Mouse (Mus musculus) cerebellum, adult 2 months (tissue): ENCODE results near the gene Slc47a1. TPM values are rescaled to one million over a fixed set of nuclear protein-coding genes. Genes with fewer than 3 reads are reported as not detected.
"Not testable (repeated sequence)": the region's sequence is repeated elsewhere in the genome, so short reads cannot be mapped to it uniquely, and the experiment has no call there.

Experiments used
- DNase-seq, 2 experiments: peaks; one replicate each; pipeline ENCODE4 v3.0.0; 2021
- H3K27ac ChIP-seq: fragments of 200-500 bp; 2 replicates; pipeline ENCODE4 v1.5.1; 2012; ENCODE audit warnings: low read length, control low read depth, inconsistent platforms; ENCODE audit not compliant: insufficient read depth
- H3K27me3 ChIP-seq: fragments of 200-500 bp; 2 replicates; pipeline ENCODE4 v1.6.1; 2012; ENCODE audit warnings: inconsistent platforms, mild to moderate bottlenecking, low read length, moderate library complexity; ENCODE audit not compliant: control insufficient read depth, insufficient read depth
- H3K4me1 ChIP-seq: fragments of 200-500 bp; 2 replicates; pipeline ENCODE4 v1.6.1; 2011; ENCODE audit warnings: low read length; ENCODE audit not compliant: control insufficient read depth, insufficient read depth
- H3K4me3 ChIP-seq: fragments of 200-500 bp; replicated peaks from 2 replicates; pipeline ENCODE3; 2011; ENCODE audit warnings: mild to moderate bottlenecking, low read depth, low read length, control low read depth; ENCODE audit not compliant: insufficient read depth
- CTCF ChIP-seq: fragments of 200-500 bp; IDR thresholded peaks from 2 replicates; pipeline ENCODE4 v1.5.1; 2011; ENCODE audit warnings: low read depth, mild to moderate bottlenecking, control low read depth, low read length, moderate library complexity, borderline replicate concordance; ENCODE audit not compliant: insufficient read depth
- POLR2A ChIP-seq: fragments of 200-500 bp; IDR thresholded peaks from 2 replicates; pipeline ENCODE4 v1.6.1; 2011; ENCODE audit warnings: low read length, control low read depth, borderline replicate concordance; ENCODE audit not compliant: insufficient read depth
- WGBS: fragments of 180-500 bp; shearing (Covaris S2); methylation state at CpG from one replicate; pipeline ENCODE4 v1.1.7; 2018; 5-methylcytosine and 5-hydroxymethylcytosine counted together
- polyA plus RNA-seq: library from polyadenylated mRNA; depleted of rRNA; stranded (reverse); fragments of >200 nt; gene quantifications from 2 replicates; pipeline ENCODE4 v1.2.3, GENCODE M21; 2012; rRNA removed

Slc47a1 gene
- 1.00 and 2.7 TPM in 2 replicates for polyA plus RNA-seq

- WGBS: 18% methylated on average over 39 of the region's 39 CpGs
- Histone ChIP-seq H3K4me1 (no peaks in the 10 kb centered on the region), H3K27me3 (no peaks in the 10 kb centered on the region; the same call in 1 of the 2 replicates), H3K4me3 (no peak within 1 kb of the TSS), H3K27ac (no peak within 1 kb of the TSS)
- no peak for DNase-seq
- TF ChIP-seq POLR2A (no peak), CTCF (no peak)
Measured at GRCm38 (mm10) chr11:61377881-61378613, at the start of gene Slc47a1. TSS of gene Slc47a1 (minus strand) at chr11:61378345.

DNA sequence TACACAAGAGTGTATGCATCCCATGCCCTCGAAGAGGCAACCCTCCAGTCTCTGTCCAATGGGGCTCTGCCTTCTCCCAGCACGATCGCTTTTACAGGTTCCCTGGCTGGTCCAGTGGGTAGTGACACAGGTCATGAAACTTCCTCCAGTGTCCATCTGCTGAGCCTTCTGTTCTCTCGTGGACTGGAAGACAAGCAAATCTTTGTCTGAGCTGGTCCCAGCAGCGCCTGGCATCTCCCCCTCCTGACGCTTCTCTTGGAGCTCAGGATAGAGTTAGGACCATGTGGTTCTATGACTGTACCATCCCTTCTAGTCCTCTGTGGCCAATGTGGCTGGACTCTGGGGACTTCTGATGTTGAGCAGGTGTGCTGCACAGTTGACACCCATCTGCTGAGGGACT is 41.1 kb upstream of the Slc47a1 start:
- DNase-seq: peak in 1 of 2 experiments; percentile 38
- TF ChIP-seq POLR2A (no peak), CTCF (no peak)
- no peaks in the 10 kb centered on the region for H3K27me3 ChIP-seq
- 34% methylated on average over 6 of the region's 6 CpGs for WGBS
- H3K4me3 ChIP-seq: no peak overlapping the region
- H3K27ac ChIP-seq: no peak overlapping the region
- peaks cover 4% of the 10 kb centered on the region; the same call in 1 of the 2 replicates for H3K4me1 ChIP-seq

DNA sequence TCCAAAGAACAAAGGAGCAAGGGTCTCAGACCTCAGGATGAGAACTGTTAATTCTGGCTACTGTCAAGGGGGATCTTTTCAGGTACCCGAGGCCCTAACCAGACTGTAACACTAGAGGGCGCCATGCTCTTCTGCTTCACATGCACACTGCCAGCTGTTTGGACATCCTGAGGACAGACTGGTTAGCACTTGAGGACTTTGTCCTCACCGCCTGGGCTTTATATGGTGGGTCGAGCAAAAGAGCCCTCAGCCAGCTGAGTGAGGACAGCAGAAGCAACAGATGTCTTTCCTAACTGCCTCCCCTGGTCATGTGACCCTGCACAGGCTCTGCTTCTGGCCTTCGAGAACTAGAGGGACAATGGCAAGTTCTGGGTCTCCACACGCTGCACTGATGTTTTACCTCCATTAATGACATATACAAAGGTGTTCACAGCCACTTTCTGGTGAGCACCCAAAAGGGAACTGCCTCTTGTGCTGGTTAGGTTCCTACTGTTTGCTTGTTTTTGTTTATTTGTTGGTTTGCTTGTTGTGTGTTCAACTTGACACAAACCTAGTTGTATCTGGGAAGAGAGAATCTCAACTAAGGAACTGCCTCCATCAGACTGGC is 39.9 kb upstream of the Slc47a1 start:
- H3K27me3 ChIP-seq: no peaks in the 10 kb centered on the region
- no peak overlapping the region for H3K27ac ChIP-seq
- WGBS: 21% methylated on average over 6 of the region's 6 CpGs
- no peak overlapping the region for H3K4me3 ChIP-seq
- peaks cover 4% of the 10 kb centered on the region; the same call in 1 of the 2 replicates for H3K4me1 ChIP-seq
- TF ChIP-seq POLR2A (no peak), CTCF (peak; percentile 94)
- peak; percentile 76 to 84 for DNase-seq

- not testable (repeated sequence) for DNase-seq, H3K27ac ChIP-seq, H3K27me3 ChIP-seq, H3K4me1 ChIP-seq, H3K4me3 ChIP-seq
- peak; percentile 25; the same call in 1 of the 2 replicates for TF ChIP-seq CTCF
- WGBS: 88% methylated on average over 17 of the region's 17 CpGs
Measured at GRCm38 (mm10) chr11:61416540-61416939, 38.4 kb upstream of the Slc47a1 start.

GRCm38 (mm10) chr11:61415444-61415843 is 37.3 kb upstream of the Slc47a1 start:
- Histone ChIP-seq H3K4me1 (peaks cover 4% of the 10 kb centered on the region; the same call in 1 of the 2 replicates), H3K27me3 (no peaks in the 10 kb centered on the region), H3K27ac (no peak overlapping the region), H3K4me3 (no peak overlapping the region)
- DNase-seq: no peak
- 82% methylated on average over 1 of the region's 1 CpGs for WGBS
- TF ChIP-seq POLR2A (no peak), CTCF (no peak)

DNA sequence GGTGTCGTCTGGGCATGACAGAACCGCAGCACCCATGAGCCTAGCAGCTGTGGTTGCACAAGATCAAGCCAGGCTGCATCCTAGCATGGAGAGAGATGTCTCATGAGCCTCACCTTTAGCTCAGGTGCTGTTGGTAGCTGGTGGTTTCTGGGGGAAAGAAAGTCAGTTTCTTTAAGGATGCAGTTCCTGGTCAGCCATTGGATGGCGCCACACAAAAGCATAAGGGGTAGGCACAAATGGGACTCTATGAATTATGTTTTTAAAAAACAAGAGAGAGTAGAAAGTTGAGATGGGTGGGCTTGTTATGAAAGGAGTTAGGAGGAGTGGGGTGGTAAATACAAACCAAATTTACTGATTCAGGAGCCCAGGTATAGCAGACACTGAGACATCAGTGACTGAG is 36.4 kb upstream of the Slc47a1 start:
- no peaks in the 10 kb centered on the region for H3K27me3 ChIP-seq
- TF ChIP-seq POLR2A (no peak), CTCF (peak; percentile 44; the same call in 1 of the 2 replicates)
- no peak overlapping the region for H3K4me3 ChIP-seq
- no peak for DNase-seq
- WGBS: 78% methylated on average over 3 of the region's 3 CpGs
- no peak overlapping the region for H3K27ac ChIP-seq
- peaks cover 8% of the 10 kb centered on the region for H3K4me1 ChIP-seq

DNA sequence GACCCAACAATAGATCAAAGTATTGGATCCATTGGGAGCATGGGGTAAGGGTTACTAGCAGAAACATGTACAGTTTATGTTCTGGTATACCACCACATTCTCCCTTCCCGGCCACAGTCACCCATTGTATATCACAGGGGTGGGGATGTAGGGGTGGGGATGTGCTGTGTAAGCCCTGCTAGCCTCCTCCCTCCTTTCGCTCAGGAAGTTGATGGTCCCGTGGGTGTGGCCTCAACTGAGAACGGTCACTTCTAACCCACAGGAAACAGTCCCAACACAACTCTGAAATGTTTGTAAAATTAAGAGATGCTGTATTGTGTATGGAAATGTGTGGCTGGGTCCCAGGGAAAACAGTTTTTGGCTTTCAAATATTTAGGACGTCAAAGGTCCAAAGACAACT is 35.3 kb upstream of the Slc47a1 start:
- H3K4me3 ChIP-seq: no peak overlapping the region
- no peak for DNase-seq
- WGBS: 72% methylated on average over 5 of the region's 5 CpGs
- no peak for TF ChIP-seq POLR2A
- TF ChIP-seq CTCF: no peak
- H3K27ac ChIP-seq: no peak overlapping the region
- H3K27me3 ChIP-seq: no peaks in the 10 kb centered on the region
- peaks cover 4% of the 10 kb centered on the region; the same call in 1 of the 2 replicates for H3K4me1 ChIP-seq

DNA sequence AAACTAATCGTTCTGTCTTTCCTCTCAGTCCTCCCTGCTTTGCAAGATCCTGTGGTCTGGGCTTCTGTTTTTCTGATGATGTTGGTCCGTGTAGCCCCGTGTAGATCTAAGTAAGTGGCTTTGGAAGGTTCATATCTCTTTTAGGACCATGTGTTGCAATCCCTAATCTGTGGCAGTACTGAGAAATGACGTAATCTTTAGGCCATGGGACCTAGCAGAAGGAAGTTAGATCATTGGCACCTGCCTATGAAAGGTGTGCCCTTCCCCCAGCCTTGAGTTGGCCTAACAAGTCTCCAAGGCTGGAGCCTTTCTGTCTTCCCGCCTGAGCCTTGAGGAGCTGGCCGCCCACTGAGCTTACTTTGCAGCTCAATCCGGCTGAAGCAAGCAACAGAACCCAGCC is 33.7 kb upstream of the Slc47a1 start:
- no peak overlapping the region for H3K4me3 ChIP-seq
- DNase-seq: no peak
- H3K27me3 ChIP-seq: no peaks in the 10 kb centered on the region
- H3K27ac ChIP-seq: no peak overlapping the region
- TF ChIP-seq POLR2A (no peak), CTCF (no peak)
- H3K4me1 ChIP-seq: peaks cover 4% of the 10 kb centered on the region; the same call in 1 of the 2 replicates
- 61% methylated on average over 7 of the region's 7 CpGs for WGBS
